Mouse (Mus musculus) CH12.LX (cell line): ENCODE data around the gene Gnb2. TPM values are rescaled to one million over a fixed set of nuclear protein-coding genes. Genes with fewer than 3 reads are reported as not detected.

Source experiments
- DNase-seq: peaks from one replicate; pipeline ENCODE4 v3.0.0-alpha.2; 2013; ENCODE audit errors: extremely low read depth
- H3K27ac ChIP-seq: 2 replicates; pipeline ENCODE4 v1.5.1; 2012; ENCODE audit warnings: low read depth, mild to moderate bottlenecking, control low read depth, moderate library complexity; ENCODE audit not compliant: insufficient read depth
- H3K27me3 ChIP-seq: replicated peaks from 2 replicates; pipeline ENCODE3; 2012; ENCODE audit warnings: inconsistent platforms
- H3K36me3 ChIP-seq, 2 experiments: replicated peaks in 1 of 2; 2 replicates each; pipeline versions ENCODE3 to v1.6.1; 2012; ENCODE audit warnings: inconsistent platforms in 1 of 2, low read length in 1 of 2, mild to moderate bottlenecking in 1 of 2, mixed read lengths in 1 of 2, moderate library complexity in 1 of 2; ENCODE audit not compliant: control insufficient read depth in 1 of 2, insufficient read depth in 1 of 2
- H3K4me1 ChIP-seq, 2 experiments: 2 replicates each; pipeline ENCODE4 v1.6.1; 2012; ENCODE audit warnings: inconsistent platforms in 1 of 2, moderate library complexity in 1 of 2; ENCODE audit not compliant: insufficient read depth in 2 of 2, control insufficient read depth in 1 of 2
- H3K4me2 ChIP-seq: 2 replicates; pipeline ENCODE4 v1.6.1; 2012; ENCODE audit warnings: low read depth, mild to moderate bottlenecking, control low read depth; ENCODE audit not compliant: poor library complexity, insufficient read depth, severe bottlenecking
- H3K4me3 ChIP-seq, 3 experiments: fragments of 150-350 bp in 1 of 3; sonication (generic) in 1 of 3; replicated peaks in 1 of 3; 2 replicates each; pipeline versions ENCODE3 to v1.5.1; 2011 to 2012; ENCODE audit warnings: low read depth in 2 of 3, low read length in 2 of 3, mild to moderate bottlenecking in 2 of 3, moderate library complexity in 2 of 3, control low read depth in 1 of 3, improper control_type of control experiment in 1 of 3, inconsistent platforms in 1 of 3, mixed read lengths in 1 of 3; ENCODE audit not compliant: poor library complexity in 1 of 3
- H3K79me2 ChIP-seq: replicated peaks from 2 replicates; pipeline ENCODE4 v1.6.1; 2012; ENCODE audit warnings: mild to moderate bottlenecking, moderate library complexity; ENCODE audit not compliant: control insufficient read depth, poor library complexity, insufficient read depth, severe bottlenecking; ENCODE audit errors: extremely low read depth
- H3K9ac ChIP-seq: 2 replicates; pipeline ENCODE4 v1.6.1; 2012; ENCODE audit warnings: low read depth, mild to moderate bottlenecking, control low read depth, moderate library complexity; ENCODE audit not compliant: insufficient read depth
- H3K9me3 ChIP-seq: replicated peaks from 2 replicates; pipeline ENCODE3; 2012; ENCODE audit warnings: low read length, inconsistent platforms, mixed read lengths
- BHLHE40 ChIP-seq: IDR thresholded peaks from 2 replicates; pipeline ENCODE4 v1.6.1; 2011; ENCODE audit warnings: mild to moderate bottlenecking, low read depth, low read length, improper control_type of control experiment
- CTCF ChIP-seq, 2 experiments: IDR thresholded peaks in 1 of 2; conservative IDR thresholded peaks in 1 of 2; 2 replicates each; pipeline ENCODE4 v1.5.1; 2011 to 2012; ENCODE audit warnings: low read depth in 2 of 2, low read length in 2 of 2, improper control_type of control experiment in 1 of 2, inconsistent platforms in 1 of 2, mild to moderate bottlenecking in 1 of 2, moderate library complexity in 1 of 2
- ELF1 ChIP-seq: IDR thresholded peaks from 2 replicates; pipeline ENCODE4 v1.6.1; 2014; ENCODE audit warnings: low read depth, mild to moderate bottlenecking, inconsistent platforms, low read length, improper control_type of control experiment
- ETS1 ChIP-seq: conservative IDR thresholded peaks from 2 replicates; pipeline ENCODE4 v1.6.1; 2012; ENCODE audit warnings: low read depth, mild to moderate bottlenecking, inconsistent platforms, low read length, improper control_type of control experiment, moderate library complexity
- GABPA ChIP-seq: IDR thresholded peaks from 2 replicates; pipeline ENCODE4 v1.6.1; 2012; ENCODE audit warnings: low read depth, low read length, improper control_type of control experiment, inconsistent platforms; ENCODE audit not compliant: insufficient replicate concordance
- HCFC1 ChIP-seq: IDR thresholded peaks from 2 replicates; pipeline ENCODE4 v1.6.1; 2012; ENCODE audit warnings: low read depth, mild to moderate bottlenecking, inconsistent platforms, low read length, improper control_type of control experiment
- JUN ChIP-seq: IDR thresholded peaks from 2 replicates; pipeline ENCODE4 v1.6.1; 2011; ENCODE audit warnings: low read depth, mild to moderate bottlenecking, low read length, improper control_type of control experiment, moderate library complexity; ENCODE audit not compliant: insufficient read depth
- JUND ChIP-seq: conservative IDR thresholded peaks from 2 replicates; pipeline ENCODE4 v1.6.1; 2011; ENCODE audit warnings: low read depth, low read length, improper control_type of control experiment
- MAFK ChIP-seq: IDR thresholded peaks from 2 replicates; pipeline ENCODE4 v1.6.1; 2011; ENCODE audit warnings: low read length, improper control_type of control experiment; ENCODE audit not compliant: insufficient replicate concordance
- MAX ChIP-seq: IDR thresholded peaks from 2 replicates; pipeline ENCODE4 v1.6.1; 2011; ENCODE audit warnings: low read length, improper control_type of control experiment
- MAZ ChIP-seq: IDR thresholded peaks from 2 replicates; pipeline ENCODE4 v1.6.1; 2012; ENCODE audit warnings: low read depth, mild to moderate bottlenecking, inconsistent platforms, low read length, improper control_type of control experiment, moderate library complexity
- NRF1 ChIP-seq: IDR thresholded peaks from 2 replicates; pipeline ENCODE4 v1.6.1; 2014; ENCODE audit warnings: low read depth, mild to moderate bottlenecking, inconsistent platforms, low read length, improper control_type of control experiment, moderate library complexity
- RAD21 ChIP-seq: IDR thresholded peaks from 2 replicates; pipeline ENCODE4 v1.6.1; 2011; ENCODE audit warnings: low read depth, mild to moderate bottlenecking, low read length, improper control_type of control experiment, moderate library complexity
- RCOR1 ChIP-seq: conservative IDR thresholded peaks from 2 replicates; pipeline ENCODE4 v1.6.1; 2012; ENCODE audit warnings: low read depth, mild to moderate bottlenecking, inconsistent platforms, low read length, improper control_type of control experiment
- SIN3A ChIP-seq: IDR thresholded peaks from 2 replicates; pipeline ENCODE4 v1.6.1; 2012; ENCODE audit warnings: low read length, improper control_type of control experiment, inconsistent platforms
- SMC3 ChIP-seq: IDR thresholded peaks from 2 replicates; pipeline ENCODE4 v1.6.1; 2011; ENCODE audit warnings: low read depth, low read length, improper control_type of control experiment
- TBP ChIP-seq: conservative IDR thresholded peaks from 2 replicates; pipeline ENCODE4 v1.6.1; 2011; ENCODE audit warnings: low read depth, low read length, improper control_type of control experiment
- TCF12 ChIP-seq: IDR thresholded peaks from 2 replicates; pipeline ENCODE4 v1.6.1; 2014; ENCODE audit warnings: low read depth, mild to moderate bottlenecking, inconsistent platforms, low read length, improper control_type of control experiment
- UBTF ChIP-seq: IDR thresholded peaks from 2 replicates; pipeline ENCODE4 v1.6.1; 2012; ENCODE audit warnings: low read depth, mild to moderate bottlenecking, inconsistent platforms, low read length, improper control_type of control experiment, moderate library complexity
- USF2 ChIP-seq: conservative IDR thresholded peaks from 2 replicates; pipeline ENCODE4 v1.6.1; 2011; ENCODE audit warnings: low read depth, low read length, improper control_type of control experiment
- ZKSCAN1 ChIP-seq: IDR thresholded peaks from 2 replicates; pipeline ENCODE4 v1.6.1; 2012; ENCODE audit warnings: low read depth, inconsistent platforms, low read length, improper control_type of control experiment, borderline replicate concordance
- ZMIZ1 ChIP-seq: IDR thresholded peaks from 2 replicates; pipeline ENCODE4 v1.6.1; 2012; ENCODE audit warnings: low read depth, mild to moderate bottlenecking, inconsistent platforms, low read length, improper control_type of control experiment
- ZNF384 ChIP-seq: IDR thresholded peaks from 2 replicates; pipeline ENCODE4 v1.6.1; 2012; ENCODE audit warnings: low read depth, low read length, improper control_type of control experiment, inconsistent platforms
- dilution Hi-C: fragments of 300-500 bp; cut with MboI; formaldehyde crosslinking; loops from 2 replicates; pipeline ENCODE4 v1.14.3; 2020; ENCODE audit warnings: low sequenced_read_pairs; ENCODE audit not compliant: extremely low pct_unique_long_range_greater_than_20kb, extremely low pct_ligation_motif_present
- in situ Hi-C: fragments of 300-500 bp; cut with MboI; formaldehyde crosslinking; loops from 3 replicates; pipeline ENCODE4 v1.14.3; 2019; ENCODE audit warnings: low sequenced_read_pairs, low pct_ligation_motif_present, low pct_unique_long_range_greater_than_20kb, mixed read lengths
- polyA plus RNA-seq: library from polyadenylated mRNA; unstranded; fragments of >175 nt; gene quantifications from 2 replicates; pipeline ENCODE4 v1.2.1, GENCODE M21; 2012; ENCODE audit warnings: low read depth; ENCODE audit not compliant: insufficient read length
- total RNA-seq, 2 experiments: library from RNA; depleted of rRNA; stranded (reverse); fragments of 300-350 nt in 1 of 2; fragments of >200 nt in 1 of 2; gene quantifications; 2 replicates each; pipeline ENCODE4 v1.2.3; 2012 to 2014

Gene Gnb2
- total and polyA plus RNA-seq, 3 experiments = 264 to 480 (median 327) TPM

DNA sequence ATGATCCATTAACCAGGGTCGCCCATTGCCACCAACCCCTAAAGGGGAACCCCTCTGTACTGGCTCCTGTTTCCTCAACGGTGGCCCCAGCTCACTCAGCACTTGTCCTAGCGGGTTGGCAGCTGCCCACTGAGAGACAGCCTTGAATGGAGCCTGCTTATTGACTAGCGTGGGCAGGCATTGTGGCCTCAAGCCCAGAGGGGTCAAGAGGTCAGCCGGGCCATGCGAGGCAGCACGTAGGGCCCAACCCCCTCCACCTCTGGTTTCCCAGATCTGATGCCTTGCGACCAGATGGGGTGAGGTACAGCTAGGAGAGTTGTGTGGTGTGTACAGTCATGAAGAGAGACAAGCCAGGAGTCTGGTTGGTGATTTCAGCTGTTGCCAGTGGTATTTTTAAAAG lies 51.4 kb downstream of the Gnb2 start:
- H3K4me2 ChIP-seq = no peak overlapping the region
- no peaks in the 10 kb centered on the region for H3K9me3 ChIP-seq
- in situ Hi-C loops (loop anchor here (10.0 kb wide), 1 partner anchor 147 kb away; the partner anchor contains the start of gene Slc12a9), dilution Hi-C loops (no loop called here)
- H3K79me2 ChIP-seq = no peaks in the 10 kb centered on the region
- peaks cover 0 to 4% of the 10 kb centered on the region in 2 experiments; a peak in 1 of 4 replicates for H3K4me1 ChIP-seq
- no peak overlapping the region for H3K9ac ChIP-seq
- no peak overlapping the region for H3K27ac ChIP-seq
- no peak overlapping the region for H3K4me3 ChIP-seq
- H3K36me3 ChIP-seq = no peaks in the 10 kb centered on the region
- H3K27me3 ChIP-seq = peaks cover 70% of the 10 kb centered on the region
- TF ChIP-seq HCFC1 = no peak
- no peak for TF ChIP-seq MAFK
- no peak for TF ChIP-seq MAZ
- no peak for TF ChIP-seq USF2
- TF ChIP-seq RCOR1 = no peak
- TF ChIP-seq ZKSCAN1 = no peak
- TF ChIP-seq JUN = no peak
- no peak for TF ChIP-seq NRF1
- TF ChIP-seq GABPA = no peak
- TF ChIP-seq SIN3A = no peak
- no peak for TF ChIP-seq ETS1
- no peak for TF ChIP-seq TCF12
- TF ChIP-seq JUND = no peak
- TF ChIP-seq TBP = no peak
- TF ChIP-seq BHLHE40 = no peak
- TF ChIP-seq MAX = no peak
- no peak for TF ChIP-seq ELF1
- no peak for TF ChIP-seq CTCF (conservative IDR thresholded peaks at IDR 0.05 in 1 of 2, IDR thresholded peaks at IDR 0.05 in 1 of 2; ENCODE audit: low read depth in 2 of 2, low read length in 2 of 2)
- TF ChIP-seq ZMIZ1 = no peak
- no peak for TF ChIP-seq RAD21
- no peak for DNase-seq

GRCm38 (mm10) chr5:137481138-137481537 lies 52.2 kb downstream of the Gnb2 start:
- in situ Hi-C loops = loop anchor here (10.0 kb wide), 1 partner anchor 146 kb away; the partner anchor contains the start of gene Slc12a9

More at GRCm38 (mm10) chr5:137481138-137481537, 52.2 kb downstream of the Gnb2 start:
- Histone ChIP-seq H3K27me3 (peaks cover 72% of the 10 kb centered on the region), H3K79me2 (no peaks in the 10 kb centered on the region), H3K4me1 (peaks cover 0 to 4% of the 10 kb centered on the region in 2 experiments; a peak in 1 of 4 replicates), H3K27ac (no peak overlapping the region), H3K9ac (no peak overlapping the region), H3K36me3 (no peaks in the 10 kb centered on the region), H3K4me2 (no peak overlapping the region), H3K4me3 (no peak overlapping the region), H3K9me3 (no peaks in the 10 kb centered on the region)
- peak; percentile 80 for TF ChIP-seq ZNF384
- no peak for TF ChIP-seq UBTF
- peak; percentile 73 for TF ChIP-seq RAD21
- TF ChIP-seq CTCF (conservative IDR thresholded peaks at IDR 0.05 in 1 of 2, IDR thresholded peaks at IDR 0.05 in 1 of 2; ENCODE audit: low read depth in 2 of 2, low read length in 2 of 2) = peak; percentile 75 to 77
- TF ChIP-seq HCFC1 = no peak
- TF ChIP-seq SMC3 = peak; percentile 51
- dilution Hi-C loops = no loop called here
- peak; percentile 50 for DNase-seq

Other genes starting within 250 kb of the Gnb2 start
Only the 20 nearest of the 23 such genes appear.
- 165 and 267 TPM in 2 replicates for gene Srrt, start 225.8 kb downstream of the Gnb2 start, total RNA-seq (2012; rRNA removed)
- gene Srrt, start 225.8 kb downstream of the Gnb2 start, total RNA-seq (2014; rRNA removed) = 148 and 183 TPM in 2 replicates
- gene Srrt, start 225.8 kb downstream of the Gnb2 start, polyA plus RNA-seq = 493 and 576 TPM in 2 replicates
- 1.4 and 1.8 TPM in 2 replicates for gene Trip6, start 219.1 kb downstream of the Gnb2 start, total RNA-seq (2012; rRNA removed)
- gene Trip6, start 219.1 kb downstream of the Gnb2 start, total RNA-seq (2014; rRNA removed) = 0.81 and 0.86 TPM in 2 replicates
- 3.9 and 5.1 TPM in 2 replicates for gene Trip6, start 219.1 kb downstream of the Gnb2 start, polyA plus RNA-seq
- 11.1 and 11.5 TPM in 2 replicates for gene Slc12a9, start 199.9 kb downstream of the Gnb2 start, total RNA-seq (2012; rRNA removed)
- 2.8 and 3.0 TPM in 2 replicates for gene Slc12a9, start 199.9 kb downstream of the Gnb2 start, total RNA-seq (2014; rRNA removed)
- 7.9 and 8.2 TPM in 2 replicates for gene Slc12a9, start 199.9 kb downstream of the Gnb2 start, polyA plus RNA-seq
- 1.6 and 2.2 TPM in 2 replicates for gene Ephb4, start 183.4 kb downstream of the Gnb2 start, total RNA-seq (2012; rRNA removed)
- gene Ephb4, start 183.4 kb downstream of the Gnb2 start, total RNA-seq (2014; rRNA removed) = 0.41 and 0.56 TPM in 2 replicates
- 1.4 and 1.5 TPM in 2 replicates for gene Ephb4, start 183.4 kb downstream of the Gnb2 start, polyA plus RNA-seq
- gene Zan, start 56.4 kb downstream of the Gnb2 start, total RNA-seq (2012; rRNA removed) = 0.04 TPM in 1 of 2 replicates, not detected in the other
- gene Zan, start 56.4 kb downstream of the Gnb2 start, total RNA-seq (2014; rRNA removed) = not detected in 2 replicates
- 0.10 and 0.78 TPM in 2 replicates for gene Zan, start 56.4 kb downstream of the Gnb2 start, polyA plus RNA-seq
- 38.5 and 44.9 TPM in 2 replicates for gene Pop7, start 31.0 kb downstream of the Gnb2 start, total RNA-seq (2012; rRNA removed)
- gene Pop7, start 31.0 kb downstream of the Gnb2 start, total RNA-seq (2014; rRNA removed) = 44.2 and 44.9 TPM in 2 replicates
- gene Pop7, start 31.0 kb downstream of the Gnb2 start, polyA plus RNA-seq = 34.6 and 35.0 TPM in 2 replicates
- 4.9 and 5.9 TPM in 2 replicates for gene Gigyf1, start 15.0 kb downstream of the Gnb2 start, total RNA-seq (2012; rRNA removed)
- 0.98 and 1.3 TPM in 2 replicates for gene Gigyf1, start 15.0 kb downstream of the Gnb2 start, total RNA-seq (2014; rRNA removed)
- 12.3 and 14.0 TPM in 2 replicates for gene Gigyf1, start 15.0 kb downstream of the Gnb2 start, polyA plus RNA-seq
- gene Epo, start 268 bp downstream of the Gnb2 start, total RNA-seq (2012; rRNA removed) = not detected in 2 replicates
- gene Epo, start 268 bp downstream of the Gnb2 start, total RNA-seq (2014; rRNA removed) = not detected in 2 replicates
- gene Epo, start 268 bp downstream of the Gnb2 start, polyA plus RNA-seq = not detected in 2 replicates
- not detected in 2 replicates for gene Actl6b, start 20.0 kb upstream of the Gnb2 start, total RNA-seq (2012; rRNA removed)
- not detected in 2 replicates for gene Actl6b, start 20.0 kb upstream of the Gnb2 start, total RNA-seq (2014; rRNA removed)
- gene Actl6b, start 20.0 kb upstream of the Gnb2 start, polyA plus RNA-seq = not detected in 2 replicates
- gene Tfr2, start 36.3 kb upstream of the Gnb2 start, total RNA-seq (2012; rRNA removed) = 1.3 and 2.2 TPM in 2 replicates
- 0.50 and 0.67 TPM in 2 replicates for gene Tfr2, start 36.3 kb upstream of the Gnb2 start, total RNA-seq (2014; rRNA removed)
- 1.1 and 2.2 TPM in 2 replicates for gene Tfr2, start 36.3 kb upstream of the Gnb2 start, polyA plus RNA-seq
- 4.2 and 5.5 TPM in 2 replicates for gene Mospd3, start 67.5 kb upstream of the Gnb2 start, total RNA-seq (2012; rRNA removed)
- 0.76 and 1.5 TPM in 2 replicates for gene Mospd3, start 67.5 kb upstream of the Gnb2 start, total RNA-seq (2014; rRNA removed)
- 18.3 and 23.7 TPM in 2 replicates for gene Mospd3, start 67.5 kb upstream of the Gnb2 start, polyA plus RNA-seq
- gene Pcolce, start 80.3 kb upstream of the Gnb2 start, total RNA-seq (2012; rRNA removed) = 0.30 and 0.46 TPM in 2 replicates
- gene Pcolce, start 80.3 kb upstream of the Gnb2 start, total RNA-seq (2014; rRNA removed) = not detected in 2 replicates
- 0.76 and 0.97 TPM in 2 replicates for gene Pcolce, start 80.3 kb upstream of the Gnb2 start, polyA plus RNA-seq
- gene Fbxo24, start 95.5 kb upstream of the Gnb2 start, total RNA-seq (2012; rRNA removed) = 0.13 TPM in 2 replicates
- not detected in 2 replicates for gene Fbxo24, start 95.5 kb upstream of the Gnb2 start, total RNA-seq (2014; rRNA removed)
- gene Fbxo24, start 95.5 kb upstream of the Gnb2 start, polyA plus RNA-seq = 0.24 and 0.26 TPM in 2 replicates
- gene Lrch4, start 95.6 kb upstream of the Gnb2 start, total RNA-seq (2012; rRNA removed) = 20.0 and 25.6 TPM in 2 replicates
- gene Lrch4, start 95.6 kb upstream of the Gnb2 start, total RNA-seq (2014; rRNA removed) = 9.0 and 9.9 TPM in 2 replicates
- 47.9 and 62.1 TPM in 2 replicates for gene Lrch4, start 95.6 kb upstream of the Gnb2 start, polyA plus RNA-seq
- gene Gm20605, start 95.7 kb upstream of the Gnb2 start, total RNA-seq (2012; rRNA removed) = 1.1 and 1.5 TPM in 2 replicates
- 0.50 and 1.1 TPM in 2 replicates for gene Gm20605, start 95.7 kb upstream of the Gnb2 start, total RNA-seq (2014; rRNA removed)
- gene Gm20605, start 95.7 kb upstream of the Gnb2 start, polyA plus RNA-seq = 7.4 and 9.0 TPM in 2 replicates
- 2.2 and 2.4 TPM in 2 replicates for gene Sap25, start 107.8 kb upstream of the Gnb2 start, total RNA-seq (2012; rRNA removed)
- gene Sap25, start 107.8 kb upstream of the Gnb2 start, total RNA-seq (2014; rRNA removed) = 0.72 and 2.1 TPM in 2 replicates
- gene Sap25, start 107.8 kb upstream of the Gnb2 start, polyA plus RNA-seq = 12.1 and 16.6 TPM in 2 replicates
- not detected in 2 replicates for gene Irs3, start 112.2 kb upstream of the Gnb2 start, total RNA-seq (2012; rRNA removed)
- gene Irs3, start 112.2 kb upstream of the Gnb2 start, total RNA-seq (2014; rRNA removed) = not detected in 2 replicates
- gene Irs3, start 112.2 kb upstream of the Gnb2 start, polyA plus RNA-seq = not detected in 2 replicates
- 8.7 and 10.0 TPM in 2 replicates for gene Agfg2, start 151.2 kb upstream of the Gnb2 start, total RNA-seq (2012; rRNA removed)
- gene Agfg2, start 151.2 kb upstream of the Gnb2 start, total RNA-seq (2014; rRNA removed) = 11.5 and 13.4 TPM in 2 replicates
- gene Agfg2, start 151.2 kb upstream of the Gnb2 start, polyA plus RNA-seq = 16.7 and 16.8 TPM in 2 replicates
- 0.67 and 1.4 TPM in 2 replicates for gene Nyap1, start 208.1 kb upstream of the Gnb2 start, total RNA-seq (2012; rRNA removed)
- gene Nyap1, start 208.1 kb upstream of the Gnb2 start, total RNA-seq (2014; rRNA removed) = 0.28 and 0.34 TPM in 2 replicates
- gene Nyap1, start 208.1 kb upstream of the Gnb2 start, polyA plus RNA-seq = 0.35 and 0.43 TPM in 2 replicates
- gene Tsc22d4, start 212.2 kb upstream of the Gnb2 start, total RNA-seq (2012; rRNA removed) = 32.0 and 39.9 TPM in 2 replicates
- 26.4 and 28.2 TPM in 2 replicates for gene Tsc22d4, start 212.2 kb upstream of the Gnb2 start, total RNA-seq (2014; rRNA removed)
- gene Tsc22d4, start 212.2 kb upstream of the Gnb2 start, polyA plus RNA-seq = 91.2 and 103 TPM in 2 replicates